Mouse (Mus musculus): ENCODE measurements around the gene Elmo1.

- TF ChIP-seq GATA1 (IDR thresholded peaks at IDR 0.05; ENCODE audit: low read length), result no peak
- no peak for TF ChIP-seq TAL1 (IDR thresholded peaks at IDR 0.05; ENCODE audit: low read length)
These were observed 508.2 kb downstream of the Elmo1 start for GRCm38 (mm10) chr13:20598618-20599017.
